Mouse (Mus musculus): ENCODE measurements around the gene Crabp2.

Gene Crabp2

DNA sequence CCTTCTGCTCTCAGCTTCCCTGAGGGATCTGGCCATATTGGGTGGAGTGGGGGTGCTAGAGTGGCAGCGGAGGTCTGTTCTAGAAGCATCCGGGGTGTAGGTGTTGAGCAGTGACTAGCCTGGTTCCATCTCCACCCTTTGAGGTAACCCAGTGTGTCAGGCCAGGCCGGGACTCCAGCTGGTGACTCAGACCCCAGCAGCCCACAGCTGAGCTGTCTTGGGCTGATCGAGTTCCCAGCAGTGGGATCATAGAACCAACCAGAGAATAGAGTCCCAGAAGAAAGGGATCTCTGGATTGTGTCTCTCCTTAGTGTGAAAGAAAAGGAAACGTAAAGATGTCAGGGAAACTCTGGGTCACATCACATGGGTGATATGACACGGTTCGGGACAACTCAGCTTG, 10.9 kb downstream of the Crabp2 start:
- DNase-seq = no peak

DNA sequence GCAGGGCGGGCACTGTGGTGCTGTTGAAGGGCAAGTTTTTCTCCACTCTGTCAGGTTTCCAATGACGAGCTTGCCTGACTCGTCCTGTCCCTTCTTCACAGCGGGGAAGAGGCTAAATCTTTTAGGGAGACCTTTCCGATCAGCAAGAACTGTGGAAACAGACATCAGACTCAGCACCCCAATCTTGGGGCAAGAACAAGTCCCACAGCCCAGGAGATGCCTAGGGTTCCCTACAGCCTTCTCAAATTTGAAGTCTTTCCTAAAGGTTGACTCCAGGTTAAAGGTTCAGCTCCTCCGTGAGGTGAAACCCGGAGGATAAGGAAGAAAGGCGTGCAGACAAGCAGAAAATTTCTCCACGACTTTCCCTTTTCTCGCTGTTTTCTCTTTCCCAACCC, 11.7 kb downstream of the Crabp2 start:
- DNase-seq = no peak

- peak; percentile 92 to 96 for DNase-seq
These were observed 12.2 kb downstream of the Crabp2 start for GRCm38 (mm10) chr3:87960586-87961191.

DNA sequence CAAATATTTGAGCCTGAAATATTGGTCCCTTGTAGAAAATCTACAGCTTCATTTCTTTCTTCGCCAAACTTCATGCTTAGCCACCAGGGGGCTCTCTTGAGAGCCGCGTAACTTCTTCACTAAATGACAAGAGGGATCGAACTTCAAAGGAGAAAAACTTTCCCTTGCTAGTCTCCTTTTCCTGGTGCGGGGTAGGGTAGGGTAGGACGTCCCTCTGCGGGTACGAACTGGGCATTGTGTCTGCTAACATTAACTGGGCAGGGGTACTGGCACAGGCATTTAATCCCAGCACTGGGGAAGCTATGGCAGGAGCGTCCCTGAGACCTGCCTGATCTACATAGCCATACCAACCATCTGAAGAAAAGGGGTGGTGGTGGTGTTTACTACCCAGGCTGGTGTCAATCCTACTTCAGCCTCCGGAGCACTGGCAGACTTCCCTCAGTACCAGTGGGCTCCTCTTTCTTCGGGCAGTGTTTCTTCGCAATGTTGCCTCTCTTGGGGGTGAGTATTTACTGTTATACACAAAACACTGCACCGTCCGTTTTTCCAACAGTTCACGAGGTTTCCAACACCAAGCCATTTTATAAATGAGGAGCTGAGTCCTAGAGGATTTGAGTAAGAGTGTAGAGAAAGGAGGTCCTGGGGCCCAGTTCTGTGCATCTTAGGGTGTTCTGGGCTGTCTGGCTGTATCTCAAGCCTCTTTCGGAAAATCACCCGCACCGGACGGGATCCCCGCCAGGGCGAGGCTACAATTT, 21.9 kb downstream of the Crabp2 start:
- DNase-seq = peak; percentile 39 to 74

GRCm38 (mm10) chr3:87970939-87971488, 22.5 kb downstream of the Crabp2 start, which contains the start of gene Nes:
TSS of gene Nes (plus strand) at chr3:87971078.
- DNase-seq = peak; percentile 87 to 90

DNA sequence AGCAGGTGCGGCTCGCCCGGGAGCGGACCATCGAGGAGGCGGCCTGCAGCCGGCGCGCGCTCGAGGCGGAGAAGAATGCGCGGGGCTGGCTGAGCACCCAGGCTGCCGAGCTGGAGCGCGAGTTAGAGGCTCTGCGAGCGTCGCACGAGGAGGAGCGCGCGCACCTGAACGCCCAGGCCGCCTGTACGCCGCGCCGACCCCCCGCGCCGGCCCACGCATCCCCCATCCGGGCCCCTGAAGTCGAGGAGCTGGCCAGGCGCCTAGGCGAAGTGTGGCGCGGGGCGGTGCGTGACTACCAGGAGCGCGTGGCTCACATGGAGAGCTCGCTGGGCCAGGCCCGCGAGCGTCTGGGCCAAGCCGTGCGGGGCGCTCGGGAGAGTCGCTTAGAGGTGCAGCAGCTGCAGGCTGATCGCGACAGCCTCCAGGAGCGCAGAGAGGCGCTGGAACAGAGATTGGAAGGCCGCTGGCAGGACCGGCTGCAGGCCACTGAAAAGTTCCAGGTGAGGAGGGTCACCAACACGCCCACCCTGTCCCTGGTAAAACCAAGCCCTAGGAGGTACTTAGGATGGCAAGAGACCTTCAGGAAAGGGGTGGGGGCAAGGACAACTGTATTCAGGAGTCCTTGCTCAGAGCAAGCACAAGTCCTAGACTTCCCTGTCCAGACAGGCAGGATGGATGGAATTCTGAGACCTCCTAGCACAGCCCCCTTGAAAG, 23.2 kb downstream of the Crabp2 start:
- DNase-seq = no peak

GRCm38 (mm10) chr3:87972203-87972664, 23.8 kb downstream of the Crabp2 start:
- no peak for DNase-seq

GRCm38 (mm10) chr3:87972776-87973175, 24.3 kb downstream of the Crabp2 start:
- no peak for DNase-seq

DNA sequence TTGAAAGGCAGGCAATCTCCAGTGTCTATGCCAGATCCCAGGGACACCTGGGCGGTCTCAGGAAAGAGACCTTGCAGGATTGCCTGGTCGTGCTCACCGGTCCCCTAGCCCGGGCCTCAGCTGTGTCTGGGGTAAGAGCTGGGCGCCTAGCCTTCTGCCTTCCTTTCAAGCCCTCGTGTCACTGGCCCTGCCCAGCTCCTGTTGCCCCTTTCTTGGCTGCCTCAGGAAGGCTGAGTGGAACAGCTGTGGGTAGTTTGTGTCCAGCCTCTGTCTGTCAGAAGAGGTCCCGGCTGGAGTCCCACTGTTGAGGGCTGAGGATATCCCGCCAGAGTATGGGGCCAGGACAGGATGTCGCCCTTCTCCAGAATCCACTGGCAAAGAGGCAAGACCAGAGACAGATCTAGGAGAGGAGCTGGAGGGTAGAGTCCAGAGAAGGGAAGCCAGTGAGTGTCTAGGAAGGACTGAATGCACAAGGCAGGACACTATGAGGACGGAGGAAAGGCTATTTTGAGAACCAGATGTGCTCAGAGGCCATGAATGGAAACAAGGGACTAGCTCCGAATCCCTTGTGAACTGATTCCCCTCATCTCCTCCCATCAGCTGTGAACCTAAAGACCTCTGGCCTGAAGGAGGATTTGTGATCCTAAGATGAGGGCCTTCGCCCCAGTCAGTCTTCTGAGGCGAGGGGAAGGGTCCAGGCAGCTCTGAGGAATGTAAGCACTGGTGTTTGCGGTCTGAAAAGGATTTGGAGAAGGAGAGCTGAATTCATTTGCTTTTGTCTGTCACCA, 25.3 kb downstream of the Crabp2 start:
- no peak for DNase-seq

DNA sequence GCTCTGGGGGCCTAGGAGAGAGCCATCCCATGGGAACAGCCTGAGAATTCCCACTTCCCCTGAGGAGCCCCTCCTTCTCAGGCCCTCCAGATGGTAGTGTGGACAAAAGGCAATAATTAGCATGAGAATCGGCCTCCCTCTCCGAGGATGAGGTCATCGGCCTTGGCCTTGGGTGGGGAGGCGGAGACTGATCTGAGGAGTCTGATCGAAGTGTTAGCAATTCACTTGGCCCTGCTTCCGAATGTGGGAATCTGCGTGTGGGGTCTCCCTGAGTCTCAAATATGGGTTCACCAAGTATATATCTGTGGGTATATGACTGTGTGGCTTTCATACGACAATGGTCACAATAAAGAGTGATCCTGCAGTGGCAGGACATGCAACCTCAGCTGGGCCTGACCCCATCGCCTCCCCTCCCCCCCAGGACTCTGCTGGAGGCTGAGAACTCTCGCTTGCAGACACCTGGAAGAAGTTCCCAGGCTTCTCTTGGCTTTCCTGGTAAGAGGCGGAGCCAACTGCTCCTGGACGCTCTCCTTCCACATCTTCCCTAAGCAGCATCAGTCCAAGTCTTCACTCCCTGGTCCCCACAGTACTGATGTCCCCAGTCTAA, 26.0 kb downstream of the Crabp2 start:
- peak; percentile 58 to 69 for DNase-seq

DNA sequence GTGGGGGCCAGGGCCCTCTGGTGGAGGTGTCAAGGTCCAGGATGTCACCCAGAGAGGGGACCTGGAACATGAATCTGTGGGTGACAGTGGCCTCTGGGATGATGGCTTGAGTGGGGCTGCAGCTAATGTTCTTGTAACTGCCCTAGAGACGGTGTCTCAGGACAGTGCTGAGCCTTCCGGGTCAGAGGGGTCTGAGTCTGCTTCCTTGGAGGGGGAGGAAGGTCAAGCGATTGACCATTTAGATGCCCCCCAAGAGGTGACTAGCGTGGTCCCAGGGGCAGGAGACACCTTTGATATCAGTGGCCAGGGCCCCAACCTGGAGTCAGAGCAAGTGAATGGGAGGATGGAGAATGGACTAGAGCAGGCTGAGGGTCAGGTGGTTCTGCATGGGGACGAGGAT, 31.0 kb downstream of the Crabp2 start:
- DNase-seq = no peak

DNA sequence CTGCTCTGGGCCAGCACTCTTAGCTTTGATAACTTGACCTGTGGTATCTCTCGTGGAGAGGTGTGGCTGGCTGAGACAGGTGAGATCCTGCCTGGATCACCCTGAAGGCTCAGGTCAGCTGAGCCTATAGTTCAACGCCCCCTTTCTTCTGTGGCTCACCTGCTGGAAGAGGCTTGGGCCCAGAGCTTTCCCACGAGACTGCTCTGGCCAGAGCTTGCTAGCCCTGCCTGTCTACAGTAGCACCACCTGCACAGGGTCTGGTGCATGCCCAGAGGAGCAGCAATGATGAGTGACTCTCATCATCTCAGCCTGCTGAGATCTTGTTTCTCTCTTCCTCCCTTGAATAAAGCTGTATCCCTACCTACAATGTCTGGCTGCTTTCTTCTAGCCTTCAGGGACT, 31.6 kb downstream of the Crabp2 start:
- no peak for DNase-seq

DNA sequence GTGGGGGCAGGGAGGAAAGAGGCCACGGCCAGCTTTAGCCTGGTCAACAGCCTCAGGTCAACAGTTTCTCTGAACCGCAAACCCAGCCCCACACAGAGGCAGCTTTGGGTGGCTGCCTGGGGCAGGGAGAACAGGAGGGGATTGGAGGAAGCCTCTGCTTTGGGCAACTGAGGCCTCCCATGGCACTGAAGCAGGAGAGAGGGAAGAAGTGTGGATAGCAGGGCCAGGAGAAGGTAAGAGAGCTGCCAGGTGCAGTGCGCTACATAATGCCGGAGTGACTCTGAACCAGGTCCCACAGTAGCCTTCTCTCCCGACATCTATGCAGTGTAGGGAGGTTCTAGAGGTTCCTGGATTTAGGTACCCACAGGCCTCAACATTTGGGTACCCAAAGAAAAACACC, 32.3 kb downstream of the Crabp2 start:
- no peak for DNase-seq

DNA sequence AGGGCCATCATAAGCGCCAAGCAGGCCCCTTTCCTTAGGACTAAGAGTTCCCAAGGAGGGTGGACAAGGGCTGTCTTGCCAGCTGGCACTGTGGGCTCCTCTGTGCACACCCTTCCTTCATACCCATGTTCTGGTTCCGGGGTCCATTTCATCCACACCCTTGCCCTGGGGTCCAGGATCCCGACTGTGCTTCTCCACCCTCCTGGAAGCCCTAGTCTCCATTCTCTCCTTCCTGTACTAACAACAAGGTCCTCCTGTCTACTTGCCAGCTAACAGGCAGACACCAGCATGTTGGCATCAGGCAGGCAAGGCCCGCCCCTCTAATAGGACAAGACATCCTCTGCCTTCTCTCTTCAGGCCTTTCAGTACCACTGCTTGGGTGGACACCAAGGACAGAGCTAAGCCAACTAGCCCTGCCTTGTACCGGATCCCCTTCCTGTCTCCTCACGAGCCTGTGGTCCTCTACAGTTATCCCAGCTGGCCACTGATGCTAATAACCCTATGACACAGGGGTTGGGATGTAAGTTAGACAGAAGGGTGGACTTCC, 32.8 kb downstream of the Crabp2 start:
- no peak for DNase-seq

- DNase-seq = peak; percentile 78 to 86
These were observed 33.7 kb downstream of the Crabp2 start for GRCm38 (mm10) chr3:87981894-87982835.

GRCm38 (mm10) chr3:87982836-87983601, 34.6 kb downstream of the Crabp2 start:
- peak; percentile 80 to 93 for DNase-seq

GRCm38 (mm10) chr3:87983627-87984026, 35.2 kb downstream of the Crabp2 start:
- DNase-seq = no peak

DNA sequence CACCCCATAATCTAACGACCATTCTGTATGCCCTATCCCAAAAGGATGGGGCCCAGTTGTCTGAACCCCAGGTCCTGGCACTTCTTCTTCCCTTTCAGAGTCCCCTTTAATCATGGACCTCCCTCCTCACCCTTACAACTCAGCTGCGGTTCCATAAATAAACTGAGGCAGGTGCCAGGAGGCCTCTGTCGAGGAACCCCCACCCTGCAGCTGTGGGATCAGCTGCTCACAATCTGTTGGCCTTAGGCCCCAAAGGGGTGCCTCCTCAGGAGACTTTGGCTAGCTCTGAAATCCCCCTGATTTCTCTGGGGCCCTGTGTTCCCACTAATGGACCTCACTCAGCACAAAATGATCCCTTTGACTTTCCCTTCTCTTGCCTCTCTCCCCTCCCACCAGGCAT, 35.6 kb downstream of the Crabp2 start:
- DNase-seq = no peak

- peak; percentile 33 to 51 for DNase-seq
These were observed 37.2 kb downstream of the Crabp2 start for GRCm38 (mm10) chr3:87985505-87986320.

All from lung, postnatal 4 days (tissue).